Mouse (Mus musculus): ENCODE data around the gene Lpp. TPM values are rescaled to one million over a fixed set of nuclear protein-coding genes. Genes with fewer than 3 reads are reported as not detected.

Lpp gene
- polyA plus RNA-seq, 1 experiment: 15.0 TPM

DNA sequence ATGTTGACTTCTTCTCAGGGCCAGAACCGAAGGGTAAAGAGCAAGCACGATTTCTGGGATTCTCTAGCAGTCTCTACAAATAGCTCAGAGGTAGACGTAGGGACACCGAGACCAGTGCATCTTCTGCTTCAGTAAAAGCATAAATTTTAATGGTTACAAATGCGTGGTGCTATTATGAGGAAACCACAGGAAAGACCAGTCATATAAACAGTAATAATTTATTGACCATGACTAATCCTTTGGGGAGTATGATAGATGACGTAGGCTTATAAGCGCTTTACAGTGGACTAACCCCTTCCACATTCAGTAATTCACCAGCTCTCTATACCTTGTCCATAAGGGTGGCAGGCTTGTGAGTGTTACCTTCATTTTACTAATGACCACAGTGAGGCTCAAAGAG lies 103.3 kb downstream of the Lpp start:
- H3K4me1 ChIP-seq (replicated peaks; ENCODE audit: control insufficient read depth, insufficient read depth, low read length): 0 out of 2 replicates have a peak, but pooled peaks cover 3% of the 10 kb centered on the region
- no peak for TF ChIP-seq POLR2A (IDR thresholded peaks at IDR 0.05; ENCODE audit: control insufficient read depth, extremely low read depth, insufficient read depth, low read length, poor library complexity)
- no peak for TF ChIP-seq CTCF (IDR thresholded peaks at IDR 0.05; ENCODE audit: borderline replicate concordance, control insufficient read depth, extremely low read depth, insufficient read depth, low read length, poor library complexity)
- H3K4me3 ChIP-seq (ENCODE audit: control insufficient read depth, insufficient read depth, low read length): no peak overlapping the region
- DNase-seq: no peak
- WGBS: 96% methylated on average over 7 of the region's 7 CpGs
- no peaks in the 10 kb centered on the region for H3K27me3 ChIP-seq (ENCODE audit: control insufficient read depth, insufficient read depth, low read length)
- H3K27ac ChIP-seq (ENCODE audit: control insufficient read depth, insufficient read depth, low read length): no peak overlapping the region
- no peaks in the 10 kb centered on the region for H3K36me3 ChIP-seq (ENCODE audit: control insufficient read depth, insufficient read depth, low read length)

DNA sequence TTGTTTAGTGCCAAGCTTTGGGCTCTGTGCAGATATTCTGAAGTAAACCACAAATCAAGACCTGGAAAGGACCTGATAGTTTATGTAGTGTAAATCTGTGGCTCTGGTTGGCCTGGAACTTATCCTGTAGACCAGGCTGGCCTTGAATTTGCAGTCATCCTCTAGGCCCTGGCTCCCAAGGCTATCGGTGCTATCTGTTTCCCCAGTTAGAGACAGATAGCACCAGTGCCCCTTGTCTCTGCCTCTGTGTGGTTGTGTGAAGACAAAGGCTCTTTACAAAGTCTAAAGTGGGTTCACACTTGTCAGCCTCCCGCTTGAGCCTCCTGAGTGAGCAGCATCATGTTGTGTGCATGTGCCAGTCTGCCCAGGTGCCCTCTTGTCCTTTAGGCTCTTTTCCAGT lies 104.1 kb downstream of the Lpp start:
- Histone ChIP-seq H3K4me3 (ENCODE audit: control insufficient read depth, insufficient read depth, low read length) (no peak overlapping the region), H3K27ac (ENCODE audit: control insufficient read depth, insufficient read depth, low read length) (no peak overlapping the region), H3K27me3 (ENCODE audit: control insufficient read depth, insufficient read depth, low read length) (no peaks in the 10 kb centered on the region), H3K36me3 (ENCODE audit: control insufficient read depth, insufficient read depth, low read length) (no peaks in the 10 kb centered on the region), H3K4me1 (replicated peaks; ENCODE audit: control insufficient read depth, insufficient read depth, low read length) (0 out of 2 replicates have a peak, but pooled peaks cover 3% of the 10 kb centered on the region)
- no peak for TF ChIP-seq CTCF (IDR thresholded peaks at IDR 0.05; ENCODE audit: borderline replicate concordance, control insufficient read depth, extremely low read depth, insufficient read depth, low read length, poor library complexity)
- no peak for TF ChIP-seq POLR2A (IDR thresholded peaks at IDR 0.05; ENCODE audit: control insufficient read depth, extremely low read depth, insufficient read depth, low read length, poor library complexity)
- no peak for DNase-seq
- WGBS: 97% methylated on average over 2 of the region's 2 CpGs

DNA sequence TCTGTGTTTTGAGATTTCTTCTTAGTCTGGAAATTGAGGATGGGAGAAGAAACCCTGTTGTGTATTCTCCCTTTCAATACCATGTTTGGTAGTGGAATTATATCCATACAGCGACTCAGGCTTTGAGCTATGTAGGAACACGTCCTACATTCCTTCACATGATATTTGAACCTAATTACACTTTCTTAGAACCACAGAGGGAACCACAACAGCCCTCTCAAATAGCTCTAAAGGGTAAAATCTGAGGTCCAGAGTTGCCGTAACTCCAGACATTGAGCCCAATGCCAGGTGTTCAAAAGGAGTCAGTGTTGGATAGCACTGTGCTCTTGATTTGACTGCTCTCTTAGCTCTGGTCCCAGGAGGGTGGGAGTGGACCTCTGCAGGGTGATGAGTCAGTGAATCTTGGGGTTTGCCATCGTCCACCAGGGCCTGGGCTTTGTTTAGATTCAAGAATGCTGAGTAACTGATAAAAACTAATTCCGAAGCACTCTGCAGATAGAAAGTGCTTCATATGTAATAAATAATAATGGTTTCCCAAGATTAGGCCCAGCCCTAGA lies 104.9 kb downstream of the Lpp start:
- TF ChIP-seq CTCF (IDR thresholded peaks at IDR 0.05; ENCODE audit: borderline replicate concordance, control insufficient read depth, extremely low read depth, insufficient read depth, low read length, poor library complexity) (no peak), POLR2A (IDR thresholded peaks at IDR 0.05; ENCODE audit: control insufficient read depth, extremely low read depth, insufficient read depth, low read length, poor library complexity) (no peak)
- Histone ChIP-seq H3K4me1 (replicated peaks; ENCODE audit: control insufficient read depth, insufficient read depth, low read length) (no peaks in the 10 kb centered on the region), H3K27me3 (ENCODE audit: control insufficient read depth, insufficient read depth, low read length) (no peaks in the 10 kb centered on the region), H3K4me3 (ENCODE audit: control insufficient read depth, insufficient read depth, low read length) (no peak overlapping the region), H3K36me3 (ENCODE audit: control insufficient read depth, insufficient read depth, low read length) (no peaks in the 10 kb centered on the region), H3K27ac (ENCODE audit: control insufficient read depth, insufficient read depth, low read length) (no peak overlapping the region)
- no peak for DNase-seq
- WGBS: 95% methylated on average over 5 of the region's 5 CpGs

- TF ChIP-seq CTCF (IDR thresholded peaks at IDR 0.05; ENCODE audit: borderline replicate concordance, control insufficient read depth, extremely low read depth, insufficient read depth, low read length, poor library complexity) (no peak), POLR2A (IDR thresholded peaks at IDR 0.05; ENCODE audit: control insufficient read depth, extremely low read depth, insufficient read depth, low read length, poor library complexity) (no peak)
- 97% methylated on average over 6 of the region's 6 CpGs for WGBS
- Histone ChIP-seq H3K36me3 (ENCODE audit: control insufficient read depth, insufficient read depth, low read length) (no peaks in the 10 kb centered on the region), H3K4me1 (replicated peaks; ENCODE audit: control insufficient read depth, insufficient read depth, low read length) (peaks cover 7% of the 10 kb centered on the region), H3K27me3 (ENCODE audit: control insufficient read depth, insufficient read depth, low read length) (no peaks in the 10 kb centered on the region), H3K27ac (ENCODE audit: control insufficient read depth, insufficient read depth, low read length) (no peak overlapping the region), H3K4me3 (ENCODE audit: control insufficient read depth, insufficient read depth, low read length) (no peak overlapping the region)
- no peak for DNase-seq
Observed at GRCm38 (mm10) chr16:24501197-24501596, 107.9 kb downstream of the Lpp start.

DNA sequence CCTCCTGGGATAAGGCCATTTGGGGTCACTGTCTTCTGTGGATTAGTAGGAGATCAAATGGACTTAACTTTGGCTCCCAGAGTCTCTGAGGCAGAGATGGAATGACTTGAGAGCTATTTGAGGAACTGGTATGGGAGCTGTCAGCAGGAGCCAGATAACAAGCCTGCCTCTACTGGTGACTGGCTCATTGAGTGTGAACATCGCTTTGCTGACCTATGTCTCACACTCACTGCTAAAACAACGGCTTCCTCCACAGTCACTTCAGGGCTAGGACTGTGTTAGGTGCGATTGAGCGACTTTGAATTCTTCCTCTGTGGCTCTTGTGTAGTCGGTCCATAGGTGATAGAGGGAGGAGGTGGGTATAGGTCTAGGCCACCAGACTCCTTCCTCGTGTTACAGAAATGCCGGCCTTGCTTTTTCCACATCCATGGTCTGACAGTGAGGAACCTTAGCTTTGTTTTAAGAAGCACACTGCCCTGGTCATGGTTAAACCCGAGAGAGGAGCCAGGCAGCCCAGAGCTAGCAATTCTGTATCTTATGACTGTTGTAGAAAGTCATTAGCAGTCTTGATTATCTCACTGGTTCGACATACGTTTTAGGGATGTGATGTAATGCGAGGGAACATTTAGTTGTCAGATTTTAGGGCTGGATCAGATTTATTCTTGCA lies 108.5 kb downstream of the Lpp start:
- TF ChIP-seq CTCF (IDR thresholded peaks at IDR 0.05; ENCODE audit: borderline replicate concordance, control insufficient read depth, extremely low read depth, insufficient read depth, low read length, poor library complexity) (no peak), POLR2A (IDR thresholded peaks at IDR 0.05; ENCODE audit: control insufficient read depth, extremely low read depth, insufficient read depth, low read length, poor library complexity) (no peak)
- no peak for DNase-seq
- 95% methylated on average over 11 of the region's 11 CpGs for WGBS
- H3K27me3 ChIP-seq (ENCODE audit: control insufficient read depth, insufficient read depth, low read length): no peaks in the 10 kb centered on the region
- peaks cover 10% of the 10 kb centered on the region for H3K4me1 ChIP-seq (replicated peaks; ENCODE audit: control insufficient read depth, insufficient read depth, low read length)
- H3K4me3 ChIP-seq (ENCODE audit: control insufficient read depth, insufficient read depth, low read length): no peak overlapping the region
- no peak overlapping the region for H3K27ac ChIP-seq (ENCODE audit: control insufficient read depth, insufficient read depth, low read length)
- H3K36me3 ChIP-seq (ENCODE audit: control insufficient read depth, insufficient read depth, low read length): no peaks in the 10 kb centered on the region

DNA sequence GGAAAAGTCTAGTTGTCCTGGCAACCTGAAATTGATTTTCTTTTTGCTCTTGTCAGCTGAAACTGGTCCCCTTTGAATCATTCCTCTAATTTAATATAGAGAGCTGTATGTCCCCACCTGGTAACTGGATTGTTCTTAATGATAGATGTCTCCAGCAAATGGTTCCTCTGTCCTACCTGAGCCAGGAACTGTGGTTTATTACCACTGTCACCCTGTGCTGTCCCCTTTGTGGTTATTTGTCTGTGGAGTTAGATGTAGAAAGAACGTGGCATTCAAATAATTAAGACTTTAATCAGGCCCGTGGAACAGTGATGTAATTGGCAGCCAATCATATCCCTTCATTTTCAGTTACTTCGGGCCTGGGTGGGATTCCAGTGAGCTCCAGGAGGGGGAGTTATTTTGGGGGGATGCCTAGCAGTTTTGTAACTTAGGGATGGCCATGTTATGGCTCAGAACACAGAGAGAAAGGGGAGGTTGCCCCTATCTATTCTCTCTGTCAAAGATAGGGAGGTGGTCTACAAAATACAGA lies 109.1 kb downstream of the Lpp start:
- TF ChIP-seq CTCF (IDR thresholded peaks at IDR 0.05; ENCODE audit: borderline replicate concordance, control insufficient read depth, extremely low read depth, insufficient read depth, low read length, poor library complexity): no peak
- no peak for TF ChIP-seq POLR2A (IDR thresholded peaks at IDR 0.05; ENCODE audit: control insufficient read depth, extremely low read depth, insufficient read depth, low read length, poor library complexity)
- Histone ChIP-seq H3K27me3 (ENCODE audit: control insufficient read depth, insufficient read depth, low read length) (no peaks in the 10 kb centered on the region), H3K4me1 (replicated peaks; ENCODE audit: control insufficient read depth, insufficient read depth, low read length) (peaks cover 15% of the 10 kb centered on the region), H3K4me3 (ENCODE audit: control insufficient read depth, insufficient read depth, low read length) (no peak overlapping the region), H3K36me3 (ENCODE audit: control insufficient read depth, insufficient read depth, low read length) (no peaks in the 10 kb centered on the region), H3K27ac (ENCODE audit: control insufficient read depth, insufficient read depth, low read length) (no peak overlapping the region)
- no peak for DNase-seq
- 88% methylated on average over 3 of the region's 3 CpGs for WGBS

Measured in thymus, adult 2 months (tissue).